Mouse (Mus musculus): Measurements from ENCODE around the gene Mettl17. TPM values are rescaled to one million over a fixed set of nuclear protein-coding genes. Genes with fewer than 3 reads are reported as not detected.
A peak's percentile ranks its signal among the peaks of the same experiment; 100 is the strongest.
"Not testable (repeated sequence)": the region's sequence is repeated elsewhere in the genome, so short reads cannot be mapped to it uniquely, and the experiment has no call there.

Mettl17 gene
- polyA plus RNA-seq (2016; fragmentation: Nextera tagmentation; extraction: Ambion mirVana), result 48.6 and 54.1 TPM in 2 replicates

GRCm38 (mm10) chr14:51884598-51885331, at the start of gene Mettl17:
Gene Mettl17, plus strand, starts transcription at chr14:51884842.
- Histone ChIP-seq H3K27ac (peak within 1 kb of the TSS; percentile 89), H3K36me3 (peaks cover 35% of the 10 kb centered on the region), H3K27me3 (ENCODE audit: low read depth, poor library complexity, severe bottlenecking) (no peaks in the 10 kb centered on the region), H3K4me3 (peak within 1 kb of the TSS; percentile 72), H3K9me3 (replicated peaks) (no peaks in the 10 kb centered on the region), H3K4me1 (peaks cover 13% of the 10 kb centered on the region)
- under 1% methylated on average over 43 of the region's 43 CpGs for WGBS
- peak; percentile 92 for DNase-seq (ENCODE audit: low spot score)

- not testable (repeated sequence) for DNase-seq (ENCODE audit: low spot score); H3K4me3 ChIP-seq
- WGBS, result 30% methylated on average over 2 of the region's 2 CpGs
Measured at GRCm38 (mm10) chr14:51838480-51838879, 46.2 kb upstream of the Mettl17 start.

GRCm38 (mm10) chr14:51842250-51842649, 42.4 kb upstream of the Mettl17 start:
- DNase-seq (ENCODE audit: low spot score), result no peak
- H3K27me3 ChIP-seq (ENCODE audit: low read depth, poor library complexity, severe bottlenecking), result no peaks in the 10 kb centered on the region
- no peak overlapping the region for H3K27ac ChIP-seq
- no peaks in the 10 kb centered on the region for H3K9me3 ChIP-seq (replicated peaks)
- no peaks in the 10 kb centered on the region for H3K36me3 ChIP-seq
- no peak overlapping the region for H3K4me3 ChIP-seq
- 89% methylated on average over 1 of the region's 1 CpGs for WGBS
- no peaks in the 10 kb centered on the region for H3K4me1 ChIP-seq

More at GRCm38 (mm10) chr14:51838480-51838879, 46.2 kb upstream of the Mettl17 start:
- H3K27ac ChIP-seq; H3K27me3 ChIP-seq (ENCODE audit: low read depth, poor library complexity, severe bottlenecking); H3K4me1 ChIP-seq; H3K36me3 ChIP-seq; H3K9me3 ChIP-seq (replicated peaks): not testable (repeated sequence)

- no peaks in the 10 kb centered on the region for H3K36me3 ChIP-seq
- WGBS, result 92% methylated on average over 2 of the region's 2 CpGs
- H3K4me1 ChIP-seq, result no peaks in the 10 kb centered on the region
- H3K27ac ChIP-seq, result no peak overlapping the region
- H3K9me3 ChIP-seq (replicated peaks), result no peaks in the 10 kb centered on the region
- H3K4me3 ChIP-seq, result no peak overlapping the region
- no peak for DNase-seq (ENCODE audit: low spot score)
- H3K27me3 ChIP-seq (ENCODE audit: low read depth, poor library complexity, severe bottlenecking), result no peaks in the 10 kb centered on the region
Measured at GRCm38 (mm10) chr14:51842781-51843180, 41.9 kb upstream of the Mettl17 start.

GRCm38 (mm10) chr14:51843882-51844281, 40.8 kb upstream of the Mettl17 start:
- H3K9me3 ChIP-seq (replicated peaks), result no peaks in the 10 kb centered on the region
- H3K4me3 ChIP-seq, result no peak overlapping the region
- no peaks in the 10 kb centered on the region for H3K36me3 ChIP-seq
- H3K4me1 ChIP-seq, result no peaks in the 10 kb centered on the region
- no peaks in the 10 kb centered on the region for H3K27me3 ChIP-seq (ENCODE audit: low read depth, poor library complexity, severe bottlenecking)
- DNase-seq (ENCODE audit: low spot score), result no peak
- H3K27ac ChIP-seq, result no peak overlapping the region

GRCm38 (mm10) chr14:51846566-51846965, 38.1 kb upstream of the Mettl17 start:
- 71% methylated on average over 3 of the region's 3 CpGs for WGBS
- no peak overlapping the region for H3K4me3 ChIP-seq
- no peaks in the 10 kb centered on the region for H3K36me3 ChIP-seq
- no peaks in the 10 kb centered on the region for H3K4me1 ChIP-seq
- H3K27me3 ChIP-seq (ENCODE audit: low read depth, poor library complexity, severe bottlenecking), result no peaks in the 10 kb centered on the region
- H3K9me3 ChIP-seq (replicated peaks), result no peaks in the 10 kb centered on the region
- H3K27ac ChIP-seq, result no peak overlapping the region
- no peak for DNase-seq (ENCODE audit: low spot score)

- DNase-seq (ENCODE audit: low spot score); H3K4me1 ChIP-seq; H3K27ac ChIP-seq; H3K4me3 ChIP-seq; H3K27me3 ChIP-seq (ENCODE audit: low read depth, poor library complexity, severe bottlenecking); H3K9me3 ChIP-seq (replicated peaks); H3K36me3 ChIP-seq: not testable (repeated sequence)
- 52% methylated on average over 3 of the region's 3 CpGs for WGBS
Measured at GRCm38 (mm10) chr14:51851006-51851405, 33.6 kb upstream of the Mettl17 start.

- no peaks in the 10 kb centered on the region for H3K9me3 ChIP-seq (replicated peaks)
- no peaks in the 10 kb centered on the region for H3K27me3 ChIP-seq (ENCODE audit: low read depth, poor library complexity, severe bottlenecking)
- no peaks in the 10 kb centered on the region for H3K4me1 ChIP-seq
- no peaks in the 10 kb centered on the region for H3K36me3 ChIP-seq
- no peak within 1 kb of the TSS for H3K27ac ChIP-seq
- H3K4me3 ChIP-seq, result no peak within 1 kb of the TSS
- no peak for DNase-seq (ENCODE audit: low spot score)
Measured at GRCm38 (mm10) chr14:51853399-51853798, 31.2 kb upstream of the Mettl17 start, which contains the start of gene Ear6. Gene Ear6, plus strand, starts transcription at chr14:51853699.

- H3K4me3 ChIP-seq; H3K36me3 ChIP-seq; H3K9me3 ChIP-seq (replicated peaks); H3K4me1 ChIP-seq; H3K27me3 ChIP-seq (ENCODE audit: low read depth, poor library complexity, severe bottlenecking); H3K27ac ChIP-seq; DNase-seq (ENCODE audit: low spot score): not testable (repeated sequence)
- WGBS, result 87% methylated on average over 7 of the region's 7 CpGs
Measured at GRCm38 (mm10) chr14:51855280-51855679, 29.4 kb upstream of the Mettl17 start.

- H3K36me3 ChIP-seq; H3K27me3 ChIP-seq (ENCODE audit: low read depth, poor library complexity, severe bottlenecking); DNase-seq (ENCODE audit: low spot score); H3K27ac ChIP-seq; H3K4me1 ChIP-seq; H3K9me3 ChIP-seq (replicated peaks); H3K4me3 ChIP-seq: not testable (repeated sequence)
- WGBS, result 8% methylated on average over 1 of the region's 1 CpGs
Measured at GRCm38 (mm10) chr14:51863603-51864002, 21.0 kb upstream of the Mettl17 start.

GRCm38 (mm10) chr14:51870756-51871155, 13.9 kb upstream of the Mettl17 start:
- Histone ChIP-seq H3K4me1 (no peaks in the 10 kb centered on the region), H3K9me3 (replicated peaks) (no peaks in the 10 kb centered on the region), H3K4me3 (no peak overlapping the region), H3K27ac (no peak overlapping the region), H3K36me3 (no peaks in the 10 kb centered on the region), H3K27me3 (ENCODE audit: low read depth, poor library complexity, severe bottlenecking) (no peaks in the 10 kb centered on the region)
- no peak for DNase-seq (ENCODE audit: low spot score)
- WGBS, result 75% methylated on average over 2 of the region's 2 CpGs

GRCm38 (mm10) chr14:51871741-51872140, 12.9 kb upstream of the Mettl17 start:
- no peak for DNase-seq (ENCODE audit: low spot score)
- H3K27ac ChIP-seq, result no peak overlapping the region
- no peaks in the 10 kb centered on the region for H3K36me3 ChIP-seq
- no peaks in the 10 kb centered on the region for H3K9me3 ChIP-seq (replicated peaks)
- WGBS, result 84% methylated on average over 9 of the region's 9 CpGs
- no peak overlapping the region for H3K4me3 ChIP-seq
- H3K4me1 ChIP-seq, result no peaks in the 10 kb centered on the region
- H3K27me3 ChIP-seq (ENCODE audit: low read depth, poor library complexity, severe bottlenecking), result no peaks in the 10 kb centered on the region

- WGBS, result 83% methylated on average over 3 of the region's 3 CpGs
- H3K27ac ChIP-seq, result no peak overlapping the region
- no peaks in the 10 kb centered on the region for H3K4me1 ChIP-seq
- H3K4me3 ChIP-seq, result no peak overlapping the region
- DNase-seq (ENCODE audit: low spot score), result no peak
- H3K27me3 ChIP-seq (ENCODE audit: low read depth, poor library complexity, severe bottlenecking), result no peaks in the 10 kb centered on the region
- H3K36me3 ChIP-seq, result no peaks in the 10 kb centered on the region
- H3K9me3 ChIP-seq (replicated peaks), result no peaks in the 10 kb centered on the region
Measured at GRCm38 (mm10) chr14:51877517-51877916, 7.1 kb upstream of the Mettl17 start.
